Mouse (Mus musculus) CD8-positive naive resting alpha-beta T cell, adult 57 days (primary cell): ENCODE measurements around the gene Tns4. TPM values are rescaled to one million over a fixed set of nuclear protein-coding genes. Genes with fewer than 3 reads are reported as not detected.

Experiments
- total RNA-seq: library from RNA; stranded (reverse); gene quantifications from one replicate; pipeline ENCODE4 v1.2.4, GENCODE M21; 2023

Tns4 gene
- total RNA-seq, result not detected

DNA sequence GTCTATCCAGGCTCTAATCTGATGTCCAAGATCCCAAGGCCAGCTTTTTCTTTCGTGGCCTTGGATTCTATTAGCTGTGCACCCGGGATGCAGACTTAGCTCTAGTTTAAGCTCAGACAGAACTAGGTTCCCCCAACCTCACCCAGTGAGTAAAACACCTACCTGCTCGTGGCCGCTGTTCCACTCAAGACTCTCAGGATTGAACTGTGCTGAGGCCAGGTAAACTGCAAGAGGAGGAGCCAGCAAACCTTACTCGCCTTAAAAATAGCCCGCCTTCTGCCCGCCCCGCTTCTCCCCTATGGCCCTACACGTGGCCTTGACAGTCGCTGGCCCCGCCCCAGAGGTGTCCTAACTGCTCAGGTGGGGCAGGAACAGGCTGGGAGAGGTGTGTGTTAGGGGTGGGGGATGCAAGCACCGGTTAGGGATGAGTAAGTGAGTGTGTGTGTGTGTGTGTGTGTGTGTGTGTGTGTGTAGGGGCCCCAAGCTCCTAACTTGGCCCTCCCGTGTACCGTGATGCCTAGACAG lies at the start of gene Tns4:
Gene Tns4 (minus strand): TSS at position 230 of the 525 bp plus-strand sequence.

GRCm38 (mm10) chr11:99041051-99041729 lies 47.9 kb downstream of the Tns4 start, which contains the start of gene Igfbp4:
TSS of gene Igfbp4 (plus strand) at chr11:99041244.

GRCm38 (mm10) chr11:99023500-99024467 lies 65.3 kb downstream of the Tns4 start, which contains the start of gene Top2a:
TSS of gene Top2a (minus strand) at chr11:99024189.

Other genes starting within 250 kb of the Tns4 start
- gene Wipf2, start 225.7 kb downstream of the Tns4 start, total RNA-seq, result 45.4 TPM
- 1.2 TPM for gene Cdc6, start 181.5 kb downstream of the Tns4 start, total RNA-seq
- gene Rara, start 161.5 kb downstream of the Tns4 start, total RNA-seq, result 96.5 TPM
- gene Gjd3, start 106.3 kb downstream of the Tns4 start, total RNA-seq, result not detected
- gene Top2a, start 65.1 kb downstream of the Tns4 start, total RNA-seq, result 7.3 TPM
- 155 TPM for gene Igfbp4, start 48.1 kb downstream of the Tns4 start, total RNA-seq
- gene Ccr7, start 65.8 kb upstream of the Tns4 start, total RNA-seq, result 1,542 TPM
- 128 TPM for gene Smarce1, start 141.7 kb upstream of the Tns4 start, total RNA-seq
- gene Krt222, start 154.8 kb upstream of the Tns4 start, total RNA-seq, result not detected
- not detected for gene Krt24, start 196.0 kb upstream of the Tns4 start, total RNA-seq
- not detected for gene Krt25, start 233.6 kb upstream of the Tns4 start, total RNA-seq
- not detected for gene Krt26, start 248.7 kb upstream of the Tns4 start, total RNA-seq